Mouse (Mus musculus) heart, embryonic 14.5 days (tissue): ENCODE data around the gene Fhad1. TPM values are rescaled to one million over a fixed set of nuclear protein-coding genes. Genes with fewer than 3 reads are reported as not detected.

Source experiments
- ATAC-seq: fragments of 200-750 bp; cut with Nextera tagmentation; 2 replicates; pipeline ENCODE4 v1.8.0; 2017; ENCODE audit warnings: low read depth, moderate TSS enrichment; ENCODE audit not compliant: insufficient number of reproducible peaks, insufficient read depth, low FRiP score
- H3K27ac ChIP-seq, 2 experiments: fragments of 200-500 bp in 1 of 2; fragments of 300-500 bp in 1 of 2; sonication (generic) in 1 of 2; replicated peaks in 1 of 2; 2 replicates each; pipeline ENCODE4 v1.5.1; 2012 to 2014; ENCODE audit warnings: low read depth in 2 of 2, low read length in 2 of 2, control low read depth in 1 of 2, mild to moderate bottlenecking in 1 of 2, mixed read lengths in 1 of 2; ENCODE audit not compliant: control insufficient read depth in 1 of 2, insufficient read depth in 1 of 2
- H3K27me3 ChIP-seq: fragments of 300-500 bp; sonication (generic); 2 replicates; pipeline ENCODE4 v1.6.1; 2014; ENCODE audit warnings: mild to moderate bottlenecking, low read length, control low read depth; ENCODE audit not compliant: control insufficient read depth, insufficient read depth
- H3K36me3 ChIP-seq: fragments of 300-500 bp; sonication (generic); 2 replicates; pipeline ENCODE4 v1.6.1; 2014; ENCODE audit warnings: mild to moderate bottlenecking, control low read depth, low read length, mixed read lengths; ENCODE audit not compliant: control insufficient read depth, insufficient read depth
- H3K4me1 ChIP-seq, 2 experiments: fragments of 200-500 bp in 1 of 2; fragments of 300-500 bp in 1 of 2; sonication (generic) in 1 of 2; 2 replicates each; pipeline ENCODE4 v1.6.1; 2012 to 2014; ENCODE audit warnings: low read length in 2 of 2, control low read depth in 1 of 2, mixed read lengths in 1 of 2; ENCODE audit not compliant: control insufficient read depth in 2 of 2, insufficient read depth in 2 of 2
- H3K4me2 ChIP-seq: fragments of 300-500 bp; sonication (generic); 2 replicates; pipeline ENCODE4 v1.6.1; 2014; ENCODE audit warnings: mild to moderate bottlenecking, low read length
- H3K4me3 ChIP-seq, 2 experiments: fragments of 200-500 bp in 1 of 2; fragments of 300-500 bp in 1 of 2; sonication (generic) in 1 of 2; 2 replicates each; pipeline ENCODE4 v1.5.1; 2012 to 2014; ENCODE audit warnings: low read length in 2 of 2, mild to moderate bottlenecking in 2 of 2, control low read depth in 1 of 2, low read depth in 1 of 2, moderate library complexity in 1 of 2; ENCODE audit not compliant: control insufficient read depth in 1 of 2, insufficient read depth in 1 of 2
- H3K9ac ChIP-seq: fragments of 300-500 bp; sonication (generic); 2 replicates; pipeline ENCODE4 v1.6.1; 2014; ENCODE audit warnings: mild to moderate bottlenecking, low read length
- H3K9me3 ChIP-seq: fragments of 300-500 bp; sonication (generic); 2 replicates; pipeline ENCODE4 v1.6.1; 2016; ENCODE audit warnings: low read length, control low read depth; ENCODE audit not compliant: control insufficient read depth
- WGBS: fragments of 180-500 bp; shearing (Covaris S2); extraction: QIAGEN DNeasy Blood & Tissue Kit; methylation state at CpG from one replicate; pipeline ENCODE4 v1.1.7; 2014; 5-methylcytosine and 5-hydroxymethylcytosine counted together
- polyA plus RNA-seq: library from polyadenylated mRNA; unstranded; fragments of >200 nt; fragmentation: Nextera tagmentation; extraction: Ambion mirVana; gene quantifications from 2 replicates; pipeline ENCODE4 v1.2.1, GENCODE M21; 2014

The Fhad1 gene
- polyA plus RNA-seq, 1 experiment from 2014 or later: 3.3 TPM

DNA sequence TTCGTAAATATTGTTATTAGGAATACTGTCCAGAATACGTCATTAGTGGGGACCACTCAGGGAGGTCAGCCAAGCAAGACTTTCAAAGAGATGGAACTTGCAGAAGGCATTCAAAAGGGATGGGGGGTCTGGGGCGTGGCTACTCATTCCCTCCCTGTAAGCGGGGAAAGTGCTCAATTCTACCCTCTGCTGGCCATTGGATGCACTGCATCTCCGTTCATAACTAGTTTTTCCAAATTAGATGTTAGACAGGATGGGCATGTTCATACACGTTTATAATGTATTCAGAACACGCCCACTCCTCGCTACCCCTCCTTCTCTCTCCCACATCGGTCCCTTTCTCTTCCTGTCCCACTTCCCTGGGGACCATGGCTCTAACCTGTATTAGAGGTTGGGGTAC is 56.7 kb downstream of the Fhad1 start:
- Histone ChIP-seq H3K9me3 (peaks cover 7% of the 10 kb centered on the region; the same call in 1 of the 2 replicates), H3K9ac (no peak overlapping the region), H3K27ac (no peak overlapping the region), H3K4me2 (peak overlapping the region; percentile 26; the same call in 1 of the 2 replicates), H3K27me3 (no peaks in the 10 kb centered on the region), H3K4me1 (peaks cover 14 to 22% of the 10 kb centered on the region in 2 experiments), H3K36me3 (no peaks in the 10 kb centered on the region), H3K4me3 (no peak overlapping the region)
- WGBS: 5% methylated on average over 9 of the region's 9 CpGs
- no peak; the same call in 1 of the 2 replicates for ATAC-seq

DNA sequence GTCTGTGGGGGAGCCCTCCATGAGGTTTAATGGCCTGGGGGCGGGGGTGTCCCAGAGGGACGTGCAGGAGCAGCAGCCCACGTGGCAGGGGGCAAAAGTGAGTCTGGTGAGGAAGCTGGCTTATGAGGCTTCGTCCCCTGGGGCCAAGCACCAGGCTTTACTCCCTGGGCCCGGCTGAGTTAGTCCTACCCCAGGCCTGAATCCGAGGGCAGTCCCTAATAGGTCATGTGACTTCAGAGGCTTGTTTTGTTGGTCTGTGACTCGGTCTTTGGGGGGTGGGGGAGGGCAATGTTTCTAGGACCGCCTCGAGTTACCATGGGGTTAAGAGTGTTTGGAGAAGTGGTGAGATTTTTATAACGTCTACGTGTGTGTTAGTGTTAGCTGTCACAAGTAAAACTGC is 57.1 kb downstream of the Fhad1 start:
- peaks cover 7% of the 10 kb centered on the region; the same call in 1 of the 2 replicates for H3K9me3 ChIP-seq
- no peaks in the 10 kb centered on the region for H3K27me3 ChIP-seq
- no peaks in the 10 kb centered on the region for H3K36me3 ChIP-seq
- no peak overlapping the region for H3K9ac ChIP-seq
- peak overlapping the region; percentile 26; the same call in 1 of the 2 replicates for H3K4me2 ChIP-seq
- no peak overlapping the region for H3K27ac ChIP-seq
- ATAC-seq: no peak
- H3K4me1 ChIP-seq: peaks cover 16 to 22% of the 10 kb centered on the region in 2 experiments
- WGBS: 37% methylated on average over 11 of the region's 11 CpGs
- no peak overlapping the region for H3K4me3 ChIP-seq

DNA sequence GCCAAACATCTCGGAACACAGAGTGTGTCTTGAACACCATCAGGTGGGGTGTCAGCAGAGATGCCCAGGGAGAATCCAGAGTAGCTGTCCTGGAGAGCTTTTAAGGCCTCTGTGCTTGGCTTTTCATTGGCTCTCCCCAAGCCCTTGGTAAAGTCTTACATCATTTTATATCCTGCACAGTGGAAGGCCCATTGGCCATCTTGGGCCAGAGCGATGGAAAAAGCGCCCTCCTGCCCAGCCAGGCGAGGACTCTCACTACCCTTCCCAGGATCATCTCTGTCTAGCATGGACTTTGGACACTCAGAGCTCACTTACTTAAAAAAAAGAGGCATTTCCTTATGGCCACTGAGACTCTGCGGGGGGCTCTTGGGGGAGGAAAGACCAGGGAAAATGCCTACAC is 58.0 kb downstream of the Fhad1 start:
- Histone ChIP-seq H3K27me3 (no peaks in the 10 kb centered on the region), H3K4me3 (no peak overlapping the region), H3K9me3 (peaks cover 6% of the 10 kb centered on the region; the same call in 1 of the 2 replicates), H3K27ac (no peak overlapping the region), H3K4me2 (no peak overlapping the region), H3K4me1 (peaks cover 24 to 30% of the 10 kb centered on the region in 2 experiments), H3K36me3 (no peaks in the 10 kb centered on the region), H3K9ac (no peak overlapping the region)
- WGBS: 96% methylated on average over 5 of the region's 5 CpGs
- ATAC-seq: no peak

DNA sequence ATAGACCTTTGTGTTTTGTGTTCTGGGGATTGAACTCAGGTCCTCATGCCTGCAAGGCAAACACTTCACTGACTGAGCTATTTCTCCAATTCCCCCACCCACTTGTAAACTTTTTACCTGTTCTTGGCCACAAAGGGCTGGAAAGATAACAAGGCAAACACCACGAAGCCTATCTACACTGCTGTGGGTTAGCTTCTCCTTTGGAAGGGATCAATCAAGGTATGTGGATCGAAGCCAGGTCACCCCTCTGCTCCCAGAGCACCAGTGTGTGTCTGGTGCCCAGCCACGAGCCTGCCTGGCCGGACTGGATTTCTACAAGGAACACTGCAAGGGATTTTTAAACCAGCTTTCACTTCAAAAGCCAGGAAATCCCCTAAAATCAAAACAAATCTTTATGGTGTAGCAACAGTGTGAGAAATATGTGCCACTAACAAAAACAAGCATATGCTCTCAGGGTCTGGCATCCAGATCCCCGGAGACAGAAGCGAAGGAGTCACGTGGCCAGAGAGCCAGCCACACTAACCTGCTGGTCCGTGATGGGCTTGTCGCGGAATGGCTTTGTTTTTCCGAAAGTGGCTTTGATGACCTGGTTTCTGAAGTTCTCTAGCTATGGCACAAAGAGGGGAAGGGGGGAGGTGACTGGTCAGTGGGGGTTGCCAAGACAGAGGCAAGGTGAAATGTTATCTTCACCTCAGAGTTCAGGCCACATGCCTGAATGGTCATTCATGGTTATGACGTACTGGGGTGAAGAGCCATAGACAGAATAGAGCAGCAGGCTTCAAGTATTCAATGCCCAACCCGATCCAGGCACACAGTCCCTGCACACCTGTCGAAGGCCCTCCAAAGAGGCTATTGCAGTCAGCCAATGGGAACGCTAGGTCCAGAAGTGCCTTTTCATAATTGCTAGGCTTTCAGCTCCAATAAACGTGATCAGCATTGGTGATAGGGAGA is 59.8 kb downstream of the Fhad1 start:
- H3K9ac ChIP-seq: no peak overlapping the region
- no peaks in the 10 kb centered on the region for H3K9me3 ChIP-seq
- 66% methylated on average over 16 of the region's 16 CpGs for WGBS
- no peak overlapping the region for H3K27ac ChIP-seq
- no peak overlapping the region for H3K4me2 ChIP-seq
- no peaks in the 10 kb centered on the region for H3K27me3 ChIP-seq
- no peaks in the 10 kb centered on the region for H3K36me3 ChIP-seq
- peaks cover 31 to 37% of the 10 kb centered on the region in 2 experiments for H3K4me1 ChIP-seq
- ATAC-seq: no peak
- H3K4me3 ChIP-seq: no peak overlapping the region

DNA sequence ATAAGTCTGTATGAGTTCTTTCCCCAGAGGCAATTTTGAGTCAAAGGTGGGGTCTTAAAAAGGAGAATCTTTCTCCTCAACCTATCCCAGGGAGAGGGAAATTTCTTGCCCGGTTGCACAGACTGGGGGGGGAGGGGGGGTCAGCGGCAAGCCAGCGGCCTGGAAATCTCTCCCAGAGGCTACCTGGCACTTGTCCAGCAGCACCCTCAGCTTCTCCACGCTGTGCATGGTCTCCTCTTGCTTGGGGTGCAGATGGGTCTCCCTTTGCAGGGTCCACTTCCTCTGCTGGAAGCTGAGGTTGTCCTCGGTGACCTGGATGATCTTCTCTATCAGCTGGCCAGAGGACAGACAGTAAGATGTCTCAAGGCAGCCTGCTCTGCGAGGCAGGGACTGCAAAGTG is 61.0 kb downstream of the Fhad1 start:
- H3K36me3 ChIP-seq: no peaks in the 10 kb centered on the region
- H3K27me3 ChIP-seq: no peaks in the 10 kb centered on the region
- ATAC-seq: no peak
- no peak overlapping the region for H3K4me2 ChIP-seq
- no peaks in the 10 kb centered on the region for H3K9me3 ChIP-seq
- no peak overlapping the region for H3K27ac ChIP-seq
- no peak overlapping the region for H3K9ac ChIP-seq
- 33% methylated on average over 6 of the region's 6 CpGs for WGBS
- no peak overlapping the region for H3K4me3 ChIP-seq
- H3K4me1 ChIP-seq: peaks cover 31 to 37% of the 10 kb centered on the region in 2 experiments

DNA sequence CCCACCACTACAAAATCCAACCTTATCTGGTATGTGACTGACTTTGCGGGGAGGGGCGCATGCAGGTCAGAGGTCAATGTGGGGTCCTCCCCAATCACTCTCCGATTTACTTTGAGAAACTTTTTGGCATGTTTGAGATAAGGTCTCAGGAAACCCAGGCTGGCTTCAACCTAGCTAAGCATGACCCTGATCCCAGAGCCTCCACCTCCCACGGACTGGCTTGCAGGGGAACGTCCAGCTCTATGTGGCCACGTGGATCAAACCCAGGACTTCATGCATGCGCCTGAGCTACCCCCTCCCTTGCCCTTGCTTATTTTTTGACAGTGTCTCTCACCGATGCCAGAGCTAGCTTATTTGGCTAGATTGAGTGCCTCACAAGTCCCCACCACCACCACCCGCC is 61.6 kb downstream of the Fhad1 start:
- no peak overlapping the region for H3K4me3 ChIP-seq
- no peak for ATAC-seq
- no peak overlapping the region for H3K9ac ChIP-seq
- peak overlapping the region in 1 of 2 experiments; percentile 66; a peak in 1 of 4 replicates for H3K27ac ChIP-seq
- no peaks in the 10 kb centered on the region for H3K36me3 ChIP-seq
- no peaks in the 10 kb centered on the region for H3K27me3 ChIP-seq
- 29% methylated on average over 9 of the region's 9 CpGs for WGBS
- peaks cover 28 to 34% of the 10 kb centered on the region in 2 experiments for H3K4me1 ChIP-seq
- H3K4me2 ChIP-seq: no peak overlapping the region
- H3K9me3 ChIP-seq: no peaks in the 10 kb centered on the region

DNA sequence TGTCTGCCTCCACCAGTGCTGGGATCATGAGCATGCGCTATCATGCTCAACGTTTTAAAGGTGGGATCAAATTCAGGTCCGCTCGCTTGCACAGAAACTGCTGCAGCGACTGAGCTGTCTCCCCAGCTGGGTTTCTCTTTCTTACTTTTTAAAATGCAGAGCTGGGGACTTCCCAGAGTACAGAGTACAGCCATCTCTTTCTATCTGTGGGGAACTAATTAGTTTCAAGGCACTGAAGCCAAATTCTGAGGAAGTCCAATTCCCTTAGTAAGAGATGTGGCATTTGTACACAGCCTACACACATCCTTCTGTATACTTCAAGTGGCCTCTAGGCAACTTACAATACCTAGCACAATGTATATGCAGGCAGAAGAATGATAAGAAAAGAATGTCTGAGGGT is 62.1 kb downstream of the Fhad1 start:
- H3K9ac ChIP-seq: no peak overlapping the region
- H3K4me3 ChIP-seq: no peak overlapping the region
- ATAC-seq: no peak
- H3K27me3 ChIP-seq: no peaks in the 10 kb centered on the region
- no peak overlapping the region for H3K4me2 ChIP-seq
- H3K36me3 ChIP-seq: no peaks in the 10 kb centered on the region
- H3K4me1 ChIP-seq: peaks cover 27 to 31% of the 10 kb centered on the region in 2 experiments
- no peaks in the 10 kb centered on the region for H3K9me3 ChIP-seq
- peak overlapping the region; percentile 60 to 66 for H3K27ac ChIP-seq
- WGBS: 35% methylated on average over 5 of the region's 5 CpGs
